Mouse (Mus musculus) kidney, embryonic 16.5 days (tissue): Measurements from ENCODE around the gene Dnah8. TPM values are rescaled to one million over a fixed set of nuclear protein-coding genes. Genes with fewer than 3 reads are reported as not detected.

Experiments
- ATAC-seq: fragments of 200-750 bp; cut with Nextera tagmentation; 2 replicates; pipeline ENCODE4 v1.8.0; 2017; ENCODE audit warnings: moderate TSS enrichment; ENCODE audit not compliant: low FRiP score, low TSS enrichment
- H3K27ac ChIP-seq: fragments of 300-500 bp; sonication (generic); 2 replicates; pipeline ENCODE4 v1.5.1; 2014; ENCODE audit warnings: low read length
- H3K27me3 ChIP-seq: fragments of 300-500 bp; sonication (generic); 2 replicates; pipeline ENCODE4 v1.6.1; 2014; ENCODE audit warnings: low read length, control low read depth, mixed read lengths; ENCODE audit not compliant: insufficient read depth
- H3K36me3 ChIP-seq: fragments of 300-500 bp; sonication (generic); 2 replicates; pipeline ENCODE4 v1.6.1; 2014; ENCODE audit warnings: low read length, control low read depth, mixed read lengths; ENCODE audit not compliant: insufficient read depth
- H3K4me1 ChIP-seq: fragments of 300-500 bp; sonication (generic); 2 replicates; pipeline ENCODE4 v1.6.1; 2014; ENCODE audit warnings: low read length, control low read depth, mixed read lengths; ENCODE audit not compliant: insufficient read depth
- H3K4me2 ChIP-seq: fragments of 300-500 bp; sonication (generic); replicated peaks from 2 replicates; pipeline ENCODE4 v1.6.1; 2014; ENCODE audit warnings: low read depth, low read length
- H3K4me3 ChIP-seq: fragments of 300-500 bp; sonication (generic); 2 replicates; pipeline ENCODE4 v1.5.1; 2014; ENCODE audit warnings: mild to moderate bottlenecking, low read length
- H3K9ac ChIP-seq: fragments of 300-500 bp; sonication (generic); replicated peaks from 2 replicates; pipeline ENCODE4 v1.6.1; 2014; ENCODE audit warnings: low read length
- H3K9me3 ChIP-seq: fragments of 300-500 bp; sonication (generic); 2 replicates; pipeline ENCODE4 v1.6.1; 2016; ENCODE audit warnings: low read length, control low read depth
- WGBS: fragments of 180-500 bp; shearing (Covaris S2); extraction: QIAGEN DNeasy Blood & Tissue Kit; methylation state at CpG from one replicate; pipeline ENCODE4 v1.1.7; 2014; 5-methylcytosine and 5-hydroxymethylcytosine counted together
- polyA plus RNA-seq: library from polyadenylated mRNA; unstranded; fragments of >200 nt; fragmentation: Nextera tagmentation; extraction: Ambion mirVana; gene quantifications from 2 replicates; pipeline ENCODE4 v1.2.1, GENCODE M21; 2015

Gene Dnah8
- polyA plus RNA-seq, 1 experiment from 2014 or later, result 1.2 TPM

DNA sequence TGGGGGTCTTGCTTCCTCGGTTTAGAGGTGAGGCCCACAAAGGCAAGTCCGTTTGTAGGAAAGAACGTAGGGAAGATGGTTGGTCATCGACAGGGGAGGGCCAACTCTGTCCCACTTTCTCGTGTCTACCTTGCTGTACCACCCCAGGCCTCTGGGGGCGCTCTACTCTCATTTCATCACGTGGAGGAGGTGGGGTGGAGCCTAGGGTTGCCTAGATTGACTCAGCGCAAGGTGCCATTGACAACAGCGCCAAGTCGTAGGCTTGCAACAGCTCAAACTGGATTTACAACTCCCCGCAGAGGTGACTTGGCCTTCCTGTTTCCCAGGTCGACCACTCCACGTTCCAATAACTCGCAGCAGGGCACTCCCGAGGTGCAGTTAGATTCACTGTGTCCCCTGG is 250.1 kb downstream of the Dnah8 start:
- Histone ChIP-seq H3K4me2 (no peak overlapping the region), H3K9ac (no peak overlapping the region), H3K36me3 (no peaks in the 10 kb centered on the region), H3K27me3 (no peaks in the 10 kb centered on the region), H3K27ac (no peak overlapping the region), H3K9me3 (peaks cover 5% of the 10 kb centered on the region; the same call in 1 of the 2 replicates), H3K4me1 (0 out of 2 replicates have a peak, but pooled peaks cover 3% of the 10 kb centered on the region), H3K4me3 (no peak overlapping the region)
- WGBS, result 58% methylated on average over 15 of the region's 15 CpGs
- ATAC-seq, result no peak

DNA sequence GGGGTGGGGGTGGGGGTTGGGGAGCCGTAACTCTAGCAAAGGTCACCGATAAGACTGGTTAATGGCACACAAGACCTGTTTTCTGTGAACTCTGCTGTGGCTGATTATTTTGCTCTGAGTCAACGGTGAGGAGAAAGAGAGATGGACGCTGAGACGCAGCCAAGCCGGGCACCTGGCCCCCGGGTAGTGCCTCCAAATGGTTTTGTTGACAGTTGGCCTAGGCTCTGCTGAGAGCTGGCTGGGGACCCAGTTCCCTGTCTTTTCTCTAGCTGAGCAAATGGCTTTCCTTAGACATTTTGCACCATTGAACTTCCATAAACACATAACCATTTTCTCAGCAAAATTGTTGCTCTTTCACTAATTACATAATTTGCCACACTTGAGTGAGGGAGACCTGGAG is 253.3 kb downstream of the Dnah8 start:
- H3K9me3 ChIP-seq, result peaks cover 5% of the 10 kb centered on the region; the same call in 1 of the 2 replicates
- H3K4me1 ChIP-seq, result peaks cover 3% of the 10 kb centered on the region; the same call in 1 of the 2 replicates
- H3K4me3 ChIP-seq, result no peak overlapping the region
- no peak overlapping the region for H3K9ac ChIP-seq
- H3K4me2 ChIP-seq, result no peak overlapping the region
- no peak overlapping the region for H3K27ac ChIP-seq
- WGBS, result 49% methylated on average over 7 of the region's 7 CpGs
- no peaks in the 10 kb centered on the region for H3K36me3 ChIP-seq
- no peaks in the 10 kb centered on the region; the same call in 1 of the 2 replicates for H3K27me3 ChIP-seq
- no peak for ATAC-seq

DNA sequence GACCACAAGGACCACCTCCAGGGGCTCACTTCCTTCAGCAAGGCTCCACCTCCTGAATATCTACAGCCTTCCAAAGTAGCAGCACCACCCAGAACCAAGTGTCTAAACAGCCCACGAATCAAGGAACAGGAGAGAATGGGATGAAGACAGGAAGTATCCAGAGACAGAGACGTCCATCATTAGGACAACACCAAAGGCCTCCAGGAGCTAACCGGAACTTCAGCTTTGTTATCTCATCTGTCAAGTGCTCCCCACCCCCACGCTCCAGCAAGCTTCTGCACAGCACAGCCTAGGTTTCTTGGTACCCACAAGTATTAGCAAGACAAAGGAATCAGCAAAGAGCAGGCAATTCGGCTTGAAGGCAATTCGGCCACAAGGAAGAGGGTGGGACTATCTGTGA is 254.5 kb downstream of the Dnah8 start:
- no peak overlapping the region for H3K4me2 ChIP-seq
- H3K9me3 ChIP-seq, result peaks cover 5% of the 10 kb centered on the region; the same call in 1 of the 2 replicates
- no peak overlapping the region for H3K4me3 ChIP-seq
- H3K4me1 ChIP-seq, result peaks cover 6% of the 10 kb centered on the region; the same call in 1 of the 2 replicates
- no peak for ATAC-seq
- WGBS, result 29% methylated on average over 6 of the region's 6 CpGs
- H3K27me3 ChIP-seq, result peaks cover 6% of the 10 kb centered on the region; the same call in 1 of the 2 replicates
- H3K36me3 ChIP-seq, result no peaks in the 10 kb centered on the region
- no peak overlapping the region for H3K9ac ChIP-seq
- H3K27ac ChIP-seq, result no peak overlapping the region

DNA sequence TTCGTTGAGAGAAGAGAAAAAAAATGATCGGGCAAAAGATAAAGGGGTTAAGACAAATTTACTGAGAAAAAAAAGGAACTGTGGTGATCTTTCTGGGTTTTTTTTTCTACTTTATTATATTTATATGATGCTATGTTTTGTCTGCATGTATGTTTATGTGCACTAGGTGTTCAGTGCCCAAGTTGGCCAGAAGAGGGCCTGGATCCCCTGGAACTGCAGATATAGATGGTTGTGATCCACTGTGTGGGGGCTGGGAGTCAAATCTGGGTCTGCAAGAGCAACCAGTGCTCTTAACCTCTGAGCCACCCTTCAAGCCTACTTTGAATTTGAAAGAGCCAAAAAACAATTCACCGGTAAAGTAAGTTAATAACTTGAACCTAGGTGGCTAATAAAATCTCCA is 256.2 kb downstream of the Dnah8 start:
- no peak for ATAC-seq
- Histone ChIP-seq H3K4me2 (no peak overlapping the region), H3K4me1 (peaks cover 7% of the 10 kb centered on the region; the same call in 1 of the 2 replicates), H3K9ac (no peak overlapping the region), H3K9me3 (no peaks in the 10 kb centered on the region; the same call in 1 of the 2 replicates), H3K4me3 (no peak overlapping the region), H3K27me3 (peaks cover 6% of the 10 kb centered on the region; the same call in 1 of the 2 replicates), H3K36me3 (no peaks in the 10 kb centered on the region), H3K27ac (no peak overlapping the region)
- 90% methylated on average over 3 of the region's 3 CpGs for WGBS

DNA sequence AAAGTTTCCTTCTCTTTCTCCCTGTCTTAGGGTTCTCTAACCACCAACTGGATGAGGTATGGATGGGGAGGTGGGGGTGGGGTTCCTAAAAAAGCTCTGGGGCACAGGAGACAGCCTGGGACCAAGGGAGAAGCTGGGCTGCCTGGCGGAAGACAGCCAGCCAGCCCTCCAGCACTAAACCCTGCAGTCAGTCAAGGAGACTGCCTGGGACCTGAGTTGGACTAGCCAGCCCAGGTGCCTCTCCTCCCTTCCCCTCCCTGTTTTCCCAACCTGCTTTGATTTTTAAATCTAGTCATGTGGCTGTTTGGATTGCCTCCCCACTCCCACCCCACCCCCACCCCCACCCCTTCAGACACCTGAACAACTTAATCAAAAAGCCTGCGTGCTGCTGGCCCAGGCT is 256.8 kb downstream of the Dnah8 start:
- 38% methylated on average over 2 of the region's 2 CpGs for WGBS
- Histone ChIP-seq H3K4me1 (peaks cover 7% of the 10 kb centered on the region; the same call in 1 of the 2 replicates), H3K27ac (no peak overlapping the region), H3K4me2 (no peak overlapping the region), H3K4me3 (no peak overlapping the region), H3K27me3 (peaks cover 6% of the 10 kb centered on the region; the same call in 1 of the 2 replicates), H3K9me3 (peaks cover 4% of the 10 kb centered on the region; the same call in 1 of the 2 replicates), H3K9ac (no peak overlapping the region), H3K36me3 (no peaks in the 10 kb centered on the region)
- ATAC-seq, result no peak

DNA sequence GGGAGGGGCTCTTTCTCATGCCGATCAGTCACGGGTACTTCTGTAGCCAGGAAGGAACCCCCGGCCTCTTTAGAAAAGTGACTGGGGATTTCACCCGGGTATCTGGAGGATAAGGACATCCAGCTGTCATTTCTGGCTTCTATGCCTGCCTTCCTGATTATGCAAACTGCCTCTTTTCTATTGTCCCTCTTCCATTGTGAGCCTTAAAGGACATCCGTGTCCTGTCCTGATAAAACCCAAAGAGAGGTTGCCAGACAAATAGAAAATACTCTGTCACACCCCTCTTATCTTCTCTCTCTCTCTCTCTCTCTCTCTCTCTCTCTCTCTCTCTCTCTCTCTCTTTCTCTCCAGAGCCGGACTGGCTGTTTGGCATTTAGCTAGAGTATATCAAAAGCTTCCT is 258.1 kb downstream of the Dnah8 start:
- Histone ChIP-seq H3K9me3 (peaks cover 12% of the 10 kb centered on the region; the same call in 1 of the 2 replicates), H3K4me1 (peaks cover 7% of the 10 kb centered on the region; the same call in 1 of the 2 replicates), H3K4me2 (no peak overlapping the region), H3K27me3 (peaks cover 6% of the 10 kb centered on the region; the same call in 1 of the 2 replicates), H3K4me3 (no peak overlapping the region), H3K9ac (no peak overlapping the region), H3K27ac (no peak overlapping the region), H3K36me3 (no peaks in the 10 kb centered on the region)
- 6% methylated on average over 6 of the region's 6 CpGs for WGBS
- no peak for ATAC-seq

DNA sequence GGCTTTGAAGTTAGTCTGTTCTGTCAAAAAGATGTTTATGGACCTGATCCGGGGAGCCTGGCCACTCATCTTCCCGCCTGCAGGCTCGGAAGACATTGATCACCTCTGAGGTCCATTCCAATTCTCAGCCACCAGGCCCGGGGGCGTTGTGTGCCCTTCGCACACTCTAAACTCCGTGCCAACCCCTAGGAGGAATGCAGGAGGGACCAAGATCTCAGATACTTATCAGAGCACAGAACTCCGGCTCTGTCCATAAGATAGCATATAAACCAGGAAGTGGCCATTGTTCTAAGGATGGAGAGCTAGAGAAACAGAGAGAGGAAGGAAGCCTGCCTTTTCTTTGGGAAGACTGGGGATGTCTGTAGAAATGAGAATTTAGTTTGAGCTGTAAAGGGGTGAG is 259.4 kb downstream of the Dnah8 start:
- Histone ChIP-seq H3K4me1 (peaks cover 7% of the 10 kb centered on the region; the same call in 1 of the 2 replicates), H3K4me3 (no peak overlapping the region), H3K9me3 (peaks cover 12% of the 10 kb centered on the region; the same call in 1 of the 2 replicates), H3K27me3 (peaks cover 6% of the 10 kb centered on the region; the same call in 1 of the 2 replicates), H3K4me2 (no peak overlapping the region), H3K9ac (no peak overlapping the region), H3K36me3 (no peaks in the 10 kb centered on the region), H3K27ac (no peak overlapping the region)
- ATAC-seq, result no peak
- 43% methylated on average over 8 of the region's 8 CpGs for WGBS

DNA sequence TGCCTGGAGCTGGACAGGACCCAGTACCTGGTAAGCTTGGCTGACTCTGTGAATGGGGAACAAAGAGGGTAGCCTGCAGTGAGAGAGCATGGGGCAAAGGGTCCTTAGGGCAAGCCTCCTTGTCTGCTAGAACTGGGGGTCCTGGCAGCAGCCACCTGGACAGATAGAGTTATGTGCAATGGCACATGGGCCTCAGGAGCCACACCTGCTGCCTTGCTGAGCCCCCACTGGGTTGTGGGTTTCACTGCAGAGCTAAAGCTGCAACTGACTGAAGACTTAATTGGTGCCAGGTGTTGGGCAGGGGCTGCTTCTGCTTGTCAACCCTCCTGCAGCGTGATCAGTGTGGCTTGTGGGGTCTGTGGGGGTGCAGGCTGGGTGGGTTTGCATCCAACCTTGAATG is 267.9 kb downstream of the Dnah8 start:
- no peak overlapping the region for H3K4me3 ChIP-seq
- H3K9ac ChIP-seq, result no peak overlapping the region
- H3K27ac ChIP-seq, result no peak overlapping the region
- ATAC-seq, result no peak
- WGBS, result 40% methylated on average over 1 of the region's 1 CpGs
- H3K9me3 ChIP-seq, result no peaks in the 10 kb centered on the region
- no peaks in the 10 kb centered on the region for H3K27me3 ChIP-seq
- no peaks in the 10 kb centered on the region for H3K4me1 ChIP-seq
- H3K4me2 ChIP-seq, result no peak overlapping the region
- H3K36me3 ChIP-seq, result no peaks in the 10 kb centered on the region

DNA sequence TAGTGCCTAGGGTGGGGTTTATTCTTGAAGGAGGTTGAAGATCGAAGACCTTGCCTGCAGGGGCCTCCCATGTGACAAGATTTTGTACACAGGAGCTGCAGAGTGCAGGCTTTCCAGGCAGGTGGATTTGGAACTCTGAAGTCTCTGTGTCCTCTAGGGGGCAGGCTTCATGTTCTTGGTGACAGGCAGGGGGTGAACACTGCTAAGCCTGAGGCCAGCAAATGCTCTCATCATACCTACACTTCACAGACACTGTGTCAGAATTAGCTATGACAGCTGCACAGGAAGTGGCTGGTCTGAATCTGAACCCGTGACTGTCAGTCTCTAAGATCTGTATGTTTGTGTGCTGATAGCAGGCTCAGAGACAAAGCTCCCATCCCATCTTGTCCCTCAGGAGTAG is 268.6 kb downstream of the Dnah8 start:
- no peaks in the 10 kb centered on the region for H3K9me3 ChIP-seq
- no peaks in the 10 kb centered on the region for H3K4me1 ChIP-seq
- H3K9ac ChIP-seq, result no peak overlapping the region
- 31% methylated on average over 2 of the region's 2 CpGs for WGBS
- H3K27me3 ChIP-seq, result no peaks in the 10 kb centered on the region
- H3K27ac ChIP-seq, result no peak overlapping the region
- H3K36me3 ChIP-seq, result no peaks in the 10 kb centered on the region
- H3K4me2 ChIP-seq, result no peak overlapping the region
- no peak for ATAC-seq
- H3K4me3 ChIP-seq, result no peak overlapping the region

DNA sequence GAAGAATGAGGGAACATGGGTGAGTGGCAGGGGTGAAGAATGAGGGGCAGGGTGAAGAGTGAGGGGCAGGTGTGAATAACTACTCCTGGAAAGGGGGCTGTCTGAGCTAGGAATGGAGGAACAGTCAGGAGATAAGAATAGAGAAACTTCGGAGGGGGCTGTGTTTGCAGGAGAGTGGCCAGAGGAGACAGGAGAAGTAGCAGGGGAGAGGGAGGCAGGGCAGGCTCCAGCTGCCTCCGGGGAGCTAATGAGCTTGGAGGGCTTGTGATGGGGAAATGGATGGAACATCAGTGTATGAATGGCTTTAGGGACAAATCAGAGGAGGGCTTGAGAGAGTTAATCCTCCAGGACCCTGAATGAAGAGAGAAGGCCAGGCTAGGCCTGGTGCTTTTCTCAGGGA is 272.9 kb downstream of the Dnah8 start:
- Histone ChIP-seq H3K36me3 (no peaks in the 10 kb centered on the region), H3K27me3 (peaks cover 23% of the 10 kb centered on the region), H3K4me3 (no peak overlapping the region), H3K9ac (no peak overlapping the region), H3K4me2 (no peak overlapping the region), H3K9me3 (no peaks in the 10 kb centered on the region), H3K27ac (no peak overlapping the region), H3K4me1 (peaks cover 7% of the 10 kb centered on the region; the same call in 1 of the 2 replicates)
- WGBS, result 22% methylated on average over 2 of the region's 2 CpGs
- ATAC-seq, result no peak
